Mouse (Mus musculus) E14TG2a.4 (cell line): ENCODE results near the gene Dnttip2.

Experiments
- H3K27me3 ChIP-seq: 2 replicates; pipeline ENCODE4 v1.6.1; 2014; ENCODE audit warnings: low read length, control low read depth; ENCODE audit not compliant: insufficient read depth
- H3K36me3 ChIP-seq: 2 replicates; pipeline ENCODE4 v1.6.1; 2014; ENCODE audit warnings: low read length, control low read depth; ENCODE audit not compliant: insufficient read depth
- H3K4me1 ChIP-seq: replicated peaks from 2 replicates; pipeline ENCODE4 v1.6.1; 2014; ENCODE audit warnings: low read depth, low read length, control low read depth
- H3K4me3 ChIP-seq: replicated peaks from 2 replicates; pipeline ENCODE4 v1.5.1; 2014; ENCODE audit warnings: mild to moderate bottlenecking, low read length
- H3K9me3 ChIP-seq: 2 replicates; pipeline ENCODE4 v1.6.1; 2014; ENCODE audit warnings: low read length, control low read depth
- CTCF ChIP-seq: conservative IDR thresholded peaks from 2 replicates; pipeline ENCODE4 v1.5.1; 2014; ENCODE audit warnings: low read length
- NANOG ChIP-seq: IDR thresholded peaks from 2 replicates; pipeline ENCODE4 v1.6.1; 2014; ENCODE audit warnings: borderline replicate concordance, low read length, mixed read lengths
- POU5F1 ChIP-seq: IDR thresholded peaks from 2 replicates; pipeline ENCODE4 v1.6.1; 2014; ENCODE audit warnings: low read length, borderline replicate concordance

Dnttip2 gene

DNA sequence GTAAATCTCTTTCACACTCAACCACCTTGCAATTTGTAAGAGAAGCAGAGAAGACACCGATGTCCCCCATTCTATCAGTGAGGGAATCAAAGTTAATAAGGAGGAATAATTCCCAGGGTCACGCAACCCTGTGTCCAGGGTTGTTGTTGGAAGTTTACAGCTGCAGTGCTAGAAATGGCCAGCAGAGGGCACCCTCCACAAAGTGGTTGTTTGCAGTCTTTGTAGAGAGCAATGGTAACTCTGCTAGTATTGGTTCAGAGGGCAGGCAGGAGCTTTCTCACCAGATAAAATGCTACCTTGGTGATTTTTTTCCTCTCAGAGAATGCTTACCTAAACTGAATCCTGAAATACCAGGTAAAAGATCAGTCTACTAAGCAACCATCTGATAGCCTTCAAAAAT is 37.9 kb downstream of the Dnttip2 start:
- H3K4me3 ChIP-seq: no peak overlapping the region
- TF ChIP-seq NANOG (no peak), CTCF (peak; percentile 70)
- 0 out of 2 replicates have a peak, but pooled peaks cover 5% of the 10 kb centered on the region for H3K27me3 ChIP-seq
- H3K36me3 ChIP-seq: no peaks in the 10 kb centered on the region
- no peaks in the 10 kb centered on the region; the same call in 1 of the 2 replicates for H3K9me3 ChIP-seq
- H3K4me1 ChIP-seq: peaks cover 51% of the 10 kb centered on the region

DNA sequence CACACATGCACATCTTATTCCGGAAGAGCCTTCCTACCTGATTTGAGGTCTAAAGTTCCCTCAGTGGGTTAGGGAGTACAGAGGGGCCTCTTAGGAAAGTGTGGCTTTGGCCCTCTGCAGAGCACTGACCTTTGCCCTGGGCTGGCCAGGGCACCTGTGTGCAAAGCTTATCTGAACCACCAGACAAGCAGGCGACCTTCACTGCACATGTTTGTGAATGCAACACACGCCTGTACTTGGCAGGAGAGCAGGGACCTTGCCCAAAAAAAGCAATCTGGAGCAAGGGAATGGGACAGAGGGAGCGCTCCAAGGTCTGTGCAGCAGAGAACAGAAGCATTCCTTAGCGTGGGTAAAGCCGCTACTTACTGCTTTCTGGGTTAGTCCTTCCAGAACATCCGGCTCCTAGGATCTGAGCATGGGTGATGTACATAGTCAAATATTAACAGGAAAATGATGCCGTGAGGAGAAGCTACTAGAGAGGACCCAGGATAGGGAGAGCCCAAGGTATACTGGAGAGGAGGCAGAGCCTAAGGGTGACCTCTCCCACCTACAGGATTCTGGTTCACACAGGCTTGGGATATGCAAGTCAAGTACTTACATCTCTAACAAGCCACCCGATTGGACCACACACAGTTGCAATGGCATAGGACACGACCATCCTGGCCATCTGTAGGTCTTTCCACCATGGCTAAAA is 38.9 kb downstream of the Dnttip2 start:
- Histone ChIP-seq H3K27me3 (0 out of 2 replicates have a peak, but pooled peaks cover 8% of the 10 kb centered on the region), H3K9me3 (no peaks in the 10 kb centered on the region; the same call in 1 of the 2 replicates), H3K4me1 (peaks cover 52% of the 10 kb centered on the region), H3K36me3 (no peaks in the 10 kb centered on the region), H3K4me3 (no peak overlapping the region)
- TF ChIP-seq POU5F1: no peak
- no peak for TF ChIP-seq CTCF
- no peak for TF ChIP-seq NANOG

DNA sequence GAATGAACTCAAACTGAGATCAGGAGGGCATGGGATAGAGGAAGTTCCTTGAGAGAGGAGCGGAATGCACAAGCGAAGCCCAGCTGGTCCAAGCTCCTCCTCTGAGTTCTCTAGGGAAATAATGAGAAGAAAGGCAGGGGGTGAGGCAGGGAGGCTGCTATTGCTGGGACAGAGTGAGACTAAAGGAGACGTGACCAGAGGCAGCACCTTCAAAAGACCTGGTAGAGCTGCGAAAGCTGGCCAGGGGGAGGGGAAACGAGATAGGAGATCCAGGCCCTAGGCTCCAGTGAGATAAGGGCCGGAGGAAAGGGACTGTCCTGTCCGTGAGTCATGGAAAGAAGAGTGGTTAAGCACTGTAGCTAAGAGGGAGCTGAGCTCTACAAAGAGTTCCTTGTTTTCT is 39.7 kb downstream of the Dnttip2 start:
- Histone ChIP-seq H3K36me3 (no peaks in the 10 kb centered on the region), H3K4me1 (peaks cover 48% of the 10 kb centered on the region), H3K4me3 (no peak overlapping the region), H3K9me3 (no peaks in the 10 kb centered on the region), H3K27me3 (0 out of 2 replicates have a peak, but pooled peaks cover 8% of the 10 kb centered on the region)
- TF ChIP-seq NANOG (no peak), CTCF (no peak), POU5F1 (no peak)

DNA sequence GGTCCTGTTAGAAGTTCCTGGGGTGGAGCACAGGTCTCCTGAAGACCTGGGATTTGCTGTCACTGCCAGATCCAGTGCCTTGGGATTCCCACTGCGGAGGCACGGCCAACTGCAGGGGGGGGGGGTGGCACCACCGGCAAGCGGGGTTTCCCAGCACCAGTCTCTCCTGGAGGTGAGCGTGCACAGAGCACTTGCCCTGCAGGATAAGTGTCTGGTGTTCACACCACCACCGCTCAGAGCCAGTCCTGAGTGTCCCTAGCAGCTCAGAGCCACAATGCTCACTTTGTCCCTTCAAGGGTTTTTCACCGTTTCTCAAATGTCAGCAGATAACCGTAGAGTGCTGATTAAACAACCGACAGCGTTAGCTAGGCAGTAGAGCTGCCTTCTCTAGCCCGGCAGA is 42.4 kb downstream of the Dnttip2 start:
- Histone ChIP-seq H3K36me3 (no peaks in the 10 kb centered on the region), H3K9me3 (no peaks in the 10 kb centered on the region), H3K4me1 (peaks cover 28% of the 10 kb centered on the region), H3K27me3 (peaks cover 16% of the 10 kb centered on the region; the same call in 1 of the 2 replicates), H3K4me3 (peak overlapping the region; percentile 37; the same call in 1 of the 2 replicates)
- TF ChIP-seq NANOG: no peak
- TF ChIP-seq POU5F1: no peak
- TF ChIP-seq CTCF: no peak

DNA sequence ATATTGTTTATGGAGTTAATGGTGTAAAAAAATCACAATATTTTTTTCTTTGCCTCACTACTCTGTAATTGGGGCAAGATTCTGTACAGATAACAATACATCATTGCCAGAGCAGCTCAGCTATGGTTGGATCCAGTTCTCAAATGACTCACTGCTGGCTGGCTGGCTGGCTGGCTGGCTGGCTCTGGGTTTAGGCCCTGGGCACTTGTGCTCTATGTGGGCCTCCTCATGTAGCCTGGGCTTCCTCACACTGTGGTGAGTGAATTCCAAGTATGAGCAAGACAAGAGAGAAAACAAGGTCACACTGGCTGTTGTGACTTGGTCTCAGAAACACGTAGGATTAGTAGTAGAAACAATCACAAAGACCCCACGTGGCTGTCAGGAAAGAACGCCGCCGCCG is 43.2 kb downstream of the Dnttip2 start:
- H3K4me3 ChIP-seq: no peak overlapping the region
- peaks cover 24% of the 10 kb centered on the region for H3K4me1 ChIP-seq
- no peak for TF ChIP-seq NANOG
- TF ChIP-seq POU5F1: no peak
- no peaks in the 10 kb centered on the region for H3K9me3 ChIP-seq
- no peaks in the 10 kb centered on the region for H3K36me3 ChIP-seq
- H3K27me3 ChIP-seq: peaks cover 16% of the 10 kb centered on the region; the same call in 1 of the 2 replicates

DNA sequence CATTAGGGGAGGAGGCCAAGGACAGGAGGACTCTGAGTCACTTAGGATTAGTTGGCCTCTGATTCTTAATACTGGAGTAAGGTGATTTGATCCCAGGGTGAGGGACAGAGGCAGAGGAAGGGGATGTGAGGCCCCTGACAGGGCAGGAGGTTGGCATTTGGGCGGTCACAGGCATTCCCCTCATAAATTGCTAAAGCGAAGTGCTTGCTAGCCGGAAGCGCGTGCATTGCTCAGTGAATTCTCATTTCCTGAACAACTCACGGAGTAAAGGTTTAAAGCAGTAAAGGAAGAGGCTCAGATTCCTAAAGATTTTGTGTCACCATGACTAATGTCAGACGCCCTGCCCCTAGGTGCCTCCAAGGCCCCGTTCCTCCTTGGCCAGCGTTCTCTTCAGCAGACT is 48.0 kb downstream of the Dnttip2 start:
- H3K9me3 ChIP-seq: no peaks in the 10 kb centered on the region
- H3K27me3 ChIP-seq: peaks cover 9% of the 10 kb centered on the region; the same call in 1 of the 2 replicates
- H3K4me3 ChIP-seq: no peak overlapping the region
- H3K4me1 ChIP-seq: no peaks in the 10 kb centered on the region
- H3K36me3 ChIP-seq: no peaks in the 10 kb centered on the region
- TF ChIP-seq CTCF: no peak
- TF ChIP-seq NANOG: no peak
- TF ChIP-seq POU5F1: no peak

DNA sequence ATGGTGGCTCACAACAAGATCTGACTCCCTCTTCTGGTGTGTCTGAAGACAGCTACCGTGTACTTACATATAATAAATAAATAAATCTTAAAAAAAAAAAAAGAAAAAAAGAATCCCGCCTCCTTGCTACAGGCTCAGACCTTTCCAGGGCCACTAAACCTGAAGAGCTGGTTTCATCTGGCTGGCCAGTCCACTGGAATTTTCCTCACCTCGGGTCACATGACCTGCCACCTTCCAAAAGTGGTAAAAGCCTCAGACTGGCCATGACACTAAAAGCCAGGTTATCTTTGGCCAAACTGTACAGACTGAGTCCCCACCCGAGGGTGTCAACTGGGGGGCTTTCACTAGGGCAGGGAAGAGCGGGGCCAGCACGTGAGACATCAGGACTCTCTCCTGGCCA is 49.7 kb downstream of the Dnttip2 start:
- TF ChIP-seq NANOG (no peak), CTCF (no peak), POU5F1 (no peak)
- H3K4me1 ChIP-seq: no peaks in the 10 kb centered on the region
- H3K27me3 ChIP-seq: peaks cover 8% of the 10 kb centered on the region; the same call in 1 of the 2 replicates
- no peaks in the 10 kb centered on the region for H3K9me3 ChIP-seq
- no peaks in the 10 kb centered on the region for H3K36me3 ChIP-seq
- no peak overlapping the region for H3K4me3 ChIP-seq

DNA sequence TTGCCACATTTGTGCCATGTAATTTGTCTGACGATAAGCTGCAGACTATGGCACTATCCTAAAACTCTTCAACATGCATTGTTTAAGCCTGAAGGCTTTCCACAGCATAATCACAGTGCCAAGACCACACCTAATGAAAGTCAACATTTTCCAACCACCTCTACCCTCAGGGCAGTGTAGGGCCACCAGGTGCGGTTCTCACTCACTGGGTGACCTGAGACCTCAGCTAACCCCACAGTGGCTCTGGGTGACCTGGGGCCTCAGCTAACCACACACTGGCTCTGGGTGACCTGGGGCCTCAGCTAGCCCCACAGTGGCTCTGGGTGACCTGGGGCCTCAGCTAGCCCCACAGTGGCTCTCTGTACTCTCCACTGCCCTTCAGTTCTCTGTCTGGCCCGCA is 50.3 kb downstream of the Dnttip2 start:
- H3K27me3 ChIP-seq: peaks cover 8% of the 10 kb centered on the region; the same call in 1 of the 2 replicates
- H3K36me3 ChIP-seq: no peaks in the 10 kb centered on the region
- TF ChIP-seq NANOG (no peak), POU5F1 (no peak), CTCF (no peak)

DNA sequence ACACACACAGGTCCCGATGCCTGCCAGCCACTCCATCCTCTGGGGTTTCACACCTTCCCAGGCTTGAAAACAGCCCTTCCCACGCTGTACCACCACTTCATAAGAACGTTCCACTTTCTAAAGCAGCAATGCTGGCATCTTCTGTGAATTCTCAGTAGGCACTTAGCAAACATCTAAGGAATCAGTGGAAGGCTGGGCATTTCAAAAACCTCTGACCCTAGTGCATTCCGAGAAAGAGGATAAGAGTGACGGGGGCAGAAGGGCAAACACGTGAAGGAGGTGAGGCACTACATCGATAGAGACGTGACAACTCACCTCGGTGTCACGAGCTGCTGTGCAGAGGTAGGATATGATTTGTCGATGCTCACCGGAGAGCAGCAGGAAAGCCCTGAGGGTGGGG is 56.3 kb downstream of the Dnttip2 start:
- H3K36me3 ChIP-seq: no peaks in the 10 kb centered on the region
- H3K4me1 ChIP-seq: no peaks in the 10 kb centered on the region
- H3K9me3 ChIP-seq: no peaks in the 10 kb centered on the region
- no peak overlapping the region for H3K4me3 ChIP-seq
- H3K27me3 ChIP-seq: peaks cover 15% of the 10 kb centered on the region; the same call in 1 of the 2 replicates
- TF ChIP-seq CTCF (no peak), NANOG (no peak)

More for the DNA sequence above, 50.3 kb downstream of the Dnttip2 start:
- H3K4me1 ChIP-seq: no peaks in the 10 kb centered on the region
- H3K9me3 ChIP-seq: no peaks in the 10 kb centered on the region
- H3K4me3 ChIP-seq: no peak overlapping the region
